Mouse (Mus musculus): ENCODE data around the gene Vmn1r79. TPM values are rescaled to one million over a fixed set of nuclear protein-coding genes. Genes with fewer than 3 reads are reported as not detected.

Gene Vmn1r79
- not detected in 4 replicates for total RNA-seq (2023; ENCODE audit: inconsistent age)

GRCm38 (mm10) chr7:12170979-12171378 is at the start of gene Vmn1r79:
Gene Vmn1r79 (plus strand): TSS chr7:12171279.

GRCm38 (mm10) chr7:12149957-12150356 is 21.1 kb upstream of the Vmn1r79 start, which contains the start of gene Vmn1r78:
Gene Vmn1r78 (plus strand): TSS chr7:12150257.

GRCm38 (mm10) chr7:12188986-12189385 is 17.9 kb downstream of the Vmn1r79 start, which contains the start of gene Vmn1r80:
Gene Vmn1r80 (plus strand): TSS chr7:12189286.

Other genes starting within 250 kb of the Vmn1r79 start
- gene Vmn1r76, start 233.1 kb upstream of the Vmn1r79 start, total RNA-seq (2023; ENCODE audit: inconsistent age): not detected in 4 replicates
- not detected in 4 replicates for gene Vmn1r77, start 134.5 kb upstream of the Vmn1r79 start, total RNA-seq (2023; ENCODE audit: inconsistent age)
- not detected in 4 replicates for gene Vmn1r78, start 21.0 kb upstream of the Vmn1r79 start, total RNA-seq (2023; ENCODE audit: inconsistent age)
- gene Vmn1r80, start 18.0 kb downstream of the Vmn1r79 start, total RNA-seq (2023; ENCODE audit: inconsistent age): not detected in 4 replicates
- gene Vmn1r81, start 97.0 kb downstream of the Vmn1r79 start, total RNA-seq (2023; ENCODE audit: inconsistent age): not detected in 4 replicates
- not detected in 4 replicates for gene Vmn1r82, start 129.2 kb downstream of the Vmn1r79 start, total RNA-seq (2023; ENCODE audit: inconsistent age)
- gene Vmn1r83, start 158.2 kb downstream of the Vmn1r79 start, total RNA-seq (2023; ENCODE audit: inconsistent age): not detected in 4 replicates
- gene Vmn1r84, start 198.0 kb downstream of the Vmn1r79 start, total RNA-seq (2023; ENCODE audit: inconsistent age): not detected in 4 replicates